In the genomic region with DNA sequence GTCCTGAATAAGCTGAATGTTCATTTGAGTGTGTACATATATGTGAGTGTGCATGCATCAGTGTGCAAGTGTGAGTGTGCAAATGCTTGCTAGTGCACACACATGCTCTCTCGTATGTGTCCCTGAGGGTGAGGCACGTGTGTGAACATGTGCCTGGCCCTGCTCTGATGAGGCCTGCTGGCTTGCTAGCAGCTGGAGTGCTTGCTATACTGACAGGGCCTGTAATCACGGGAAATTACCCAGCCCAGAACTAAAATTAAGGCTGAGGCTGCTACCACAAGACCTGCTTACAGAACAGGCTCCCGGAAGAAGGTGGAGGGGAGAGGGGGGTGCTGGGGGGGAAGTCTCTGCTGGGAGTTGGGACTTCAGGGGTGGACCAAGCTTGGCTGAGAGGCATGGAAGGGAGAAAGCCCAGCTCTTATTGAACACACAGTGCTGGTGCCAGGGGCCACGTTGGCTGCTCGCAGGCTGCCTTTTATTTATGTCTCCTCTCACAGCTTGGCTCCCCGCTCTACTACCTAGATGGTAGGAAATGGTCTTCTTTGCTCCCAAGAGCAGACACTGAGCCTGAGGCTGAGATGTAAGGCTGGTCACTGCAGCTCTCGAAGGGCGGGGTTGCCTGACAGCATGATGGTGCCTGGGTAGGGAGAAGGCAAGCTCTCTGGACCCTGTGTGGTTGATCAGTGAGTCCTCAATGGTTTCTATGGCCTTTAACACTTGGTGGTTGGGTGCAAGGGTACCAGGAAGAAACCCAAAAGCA, we compare ENCODE assay signal across 15 mouse cellular contexts. TPM values are rescaled to one million over a fixed set of nuclear protein-coding genes. Genes with fewer than 3 reads are reported as not detected.
DNase-seq lines count a peak whose midpoint lies in the region; ATAC-seq lines count a peak whose summit lies in the region.
"Had no signal": no experiment of that assay in that cellular context is flagged by ENCODE, and none has a peak within 500 bp of the region (broad histone marks: within the 10 kb centered on the region; RNA-seq: fewer than 3 reads in every experiment).

No protein-coding gene starts in this region.

- H3K9ac ChIP-seq in intestine, embryonic 16.5 days (ENCODE audit: low read depth, low read length): no peak overlapping the region
- no peak overlapping the region for H3K9ac ChIP-seq in intestine, embryonic 15.5 days
- no peak overlapping the region for H3K9ac ChIP-seq in neural tube, embryonic 13.5 days
- H3K9ac ChIP-seq: hindbrain, embryonic 15.5 days; liver, embryonic 12.5 days; neural tube, embryonic 12.5 days had no signal

- no peaks in the 10 kb centered on the region for H3K27me3 ChIP-seq in intestine, embryonic 16.5 days (replicated peaks; ENCODE audit: control insufficient read depth, insufficient read depth, low read length)
- no peaks in the 10 kb centered on the region for H3K27me3 ChIP-seq in intestine, embryonic 15.5 days (replicated peaks)
- H3K27me3 ChIP-seq in neural tube, embryonic 13.5 days: no peaks in the 10 kb centered on the region
- H3K27me3 ChIP-seq: hindbrain, embryonic 15.5 days; neural tube, embryonic 12.5 days had no signal

- H3K4me1 ChIP-seq in intestine, embryonic 16.5 days (ENCODE audit: control insufficient read depth, insufficient read depth, low read length): peaks cover 5% of the 10 kb centered on the region
- peaks cover 12% of the 10 kb centered on the region for H3K4me1 ChIP-seq in intestine, embryonic 15.5 days (replicated peaks)
- peaks cover 52% of the 10 kb centered on the region for H3K4me1 ChIP-seq in neural tube, embryonic 13.5 days (replicated peaks)
- H3K4me1 ChIP-seq: liver, embryonic 12.5 days had no signal

- H3K36me3 ChIP-seq in intestine, embryonic 16.5 days (ENCODE audit: control insufficient read depth, insufficient read depth, low read length): no peaks in the 10 kb centered on the region
- no peaks in the 10 kb centered on the region for H3K36me3 ChIP-seq in intestine, embryonic 15.5 days
- H3K36me3 ChIP-seq in neural tube, embryonic 13.5 days: no peaks in the 10 kb centered on the region
- H3K36me3 ChIP-seq: hindbrain, embryonic 15.5 days; liver, embryonic 12.5 days; neural tube, embryonic 12.5 days had no signal

- no peak for ATAC-seq in intestine, embryonic 16.5 days
- ATAC-seq in intestine, embryonic 15.5 days: no peak
- ATAC-seq in neural tube, embryonic 13.5 days (ENCODE audit: low read depth): 0 out of 2 replicates have a peak, but pooled peaks have one; percentile 1
- ATAC-seq in monocyte, adult 5-6 weeks (replicated peaks; ENCODE audit: insufficient number of reproducible peaks, low FRiP score, low TSS enrichment, poor library complexity, severe bottlenecking): no peak
- ATAC-seq: liver, embryonic 12.5 days had no signal

- H3K9me3 ChIP-seq in intestine, embryonic 16.5 days (ENCODE audit: control insufficient read depth, low read length): no peaks in the 10 kb centered on the region
- no peaks in the 10 kb centered on the region for H3K9me3 ChIP-seq in intestine, embryonic 15.5 days
- no peaks in the 10 kb centered on the region for H3K9me3 ChIP-seq in neural tube, embryonic 13.5 days
- H3K9me3 ChIP-seq: hindbrain, embryonic 15.5 days; liver, embryonic 12.5 days; neural tube, embryonic 12.5 days had no signal

- H3K4me2 ChIP-seq in intestine, embryonic 16.5 days (ENCODE audit: low read depth, low read length): no peak overlapping the region
- H3K4me2 ChIP-seq in intestine, embryonic 15.5 days (replicated peaks): no peak overlapping the region
- no peak overlapping the region for H3K4me2 ChIP-seq in neural tube, embryonic 13.5 days
- H3K4me2 ChIP-seq: hindbrain, embryonic 15.5 days; liver, embryonic 12.5 days; neural tube, embryonic 12.5 days had no signal

- WGBS in intestine, embryonic 16.5 days: 59% methylated on average over 9 of the region's 9 CpGs
- WGBS in intestine, embryonic 15.5 days: 58% methylated on average over 9 of the region's 9 CpGs
- 48% methylated on average over 9 of the region's 9 CpGs for WGBS in neural tube, embryonic 13.5 days

- DNase-seq in adrenal gland, postnatal 14 days: peak; percentile 22
- no peak for DNase-seq in adrenal gland, adult 18-20 months (ENCODE audit: low spot score in 2 of 2)
- DNase-seq in neural tube, embryonic 10.5 days (ENCODE audit: extremely low spot score, low spot score): no peak
- no peak for DNase-seq in ovary, adult 18-20 months (ENCODE audit: low spot score)

- H3K27ac ChIP-seq in intestine, embryonic 16.5 days (ENCODE audit: low read length): 0 out of 2 replicates have a peak overlapping the region, but pooled peaks have one; percentile 49
- H3K27ac ChIP-seq in intestine, embryonic 15.5 days: no peak overlapping the region
- peak overlapping the region; percentile 61 for H3K27ac ChIP-seq in neural tube, embryonic 13.5 days (replicated peaks)
- H3K27ac ChIP-seq: hindbrain, embryonic 15.5 days; liver, embryonic 12.5 days; macrophage; neural tube, embryonic 12.5 days had no signal

- no peak overlapping the region for H3K4me3 ChIP-seq in intestine, embryonic 16.5 days (ENCODE audit: low read length)
- H3K4me3 ChIP-seq in intestine, embryonic 15.5 days (replicated peaks): no peak overlapping the region
- H3K4me3 ChIP-seq in neural tube, embryonic 13.5 days: no peak overlapping the region
- H3K4me3 ChIP-seq: erythroblast, embryonic 14.5 days; hindbrain, embryonic 15.5 days; liver, embryonic 12.5 days; neural tube, embryonic 12.5 days had no signal

RNA-seq across cellular contexts. Expression of a gene that starts 23.0 kb away (rescaled TPM):
- total RNA-seq in adrenal gland, postnatal 14 days (2021): not detected in 2 replicates
- total RNA-seq in adrenal gland, adult 18-20 months (2021): not detected
- polyA plus RNA-seq in intestine, embryonic 16.5 days (2015; fragmentation: Nextera tagmentation; extraction: Ambion mirVana): 0.32 and 0.46 TPM in 2 replicates
- 0.23 and 0.34 TPM in 2 replicates for polyA plus RNA-seq in intestine, embryonic 15.5 days (2015; fragmentation: Nextera tagmentation; extraction: Ambion mirVana)
- polyA plus RNA-seq in neural tube, embryonic 13.5 days (2015; fragmentation: Nextera tagmentation; extraction: Ambion mirVana): not detected in 2 replicates
- not detected in 3 replicates for total RNA-seq in monocyte, adult 5-6 weeks (2017)
- total RNA-seq: ES-E14; heart, adult 18-20 months had no signal
- polyA plus RNA-seq: erythroblast, embryonic 14.5 days; hindbrain, embryonic 15.5 days; liver, embryonic 12.5 days; macrophage; neural tube, embryonic 12.5 days had no signal

RNA-seq across cellular contexts. Expression of a gene that starts 52.7 kb away (rescaled TPM):
- total RNA-seq in adrenal gland, postnatal 14 days (2021): 29.5 and 37.0 TPM in 2 replicates
- 10 to 100 TPM; 29.0 to 30.0 TPM for total RNA-seq in adrenal gland, adult 18-20 months (2021)
- 3.8 and 4.4 TPM in 2 replicates for polyA plus RNA-seq in intestine, embryonic 16.5 days (2015; fragmentation: Nextera tagmentation; extraction: Ambion mirVana)
- 5.2 and 5.4 TPM in 2 replicates for polyA plus RNA-seq in intestine, embryonic 15.5 days (2015; fragmentation: Nextera tagmentation; extraction: Ambion mirVana)
- 40.5 and 43.9 TPM in 2 replicates for polyA plus RNA-seq in neural tube, embryonic 13.5 days (2015; fragmentation: Nextera tagmentation; extraction: Ambion mirVana)
- total RNA-seq in monocyte, adult 5-6 weeks (2017): not detected in 3 replicates
- polyA plus RNA-seq: erythroblast, embryonic 14.5 days; macrophage had no signal

Comparison
In these comparisons a context has a peak if more than half of its experiments do, and no peak if none do; other contexts are left out.
1. RNA of a gene that starts 52.7 kb away (total RNA-seq): 29.0 to 30.0 TPM in adrenal gland, adult 18-20 months and 29.5 to 37.0 TPM in adrenal gland, postnatal 14 days; not detected in monocyte, adult 5-6 weeks; every median in the first group is over 10 times any median in the second.